Mouse (Mus musculus) brain, embryonic 14.5 days (tissue): Measurements from ENCODE around the gene Smyd5.
"Not testable (repeated sequence)": the region's sequence is repeated elsewhere in the genome, so short reads cannot be mapped to it uniquely, and the experiment has no call there.

Source experiments
- CTCF ChIP-seq: fragments of 200-500 bp; IDR thresholded peaks from 2 replicates; pipeline ENCODE4 v1.5.1; 2012; ENCODE audit warnings: inconsistent platforms, mild to moderate bottlenecking, moderate library complexity, borderline replicate concordance; ENCODE audit not compliant: insufficient read depth, insufficient read length; ENCODE audit errors: extremely low read depth
- POLR2A ChIP-seq: fragments of 200-500 bp; IDR thresholded peaks from 2 replicates; pipeline ENCODE4 v1.6.1; 2012; ENCODE audit warnings: mild to moderate bottlenecking, inconsistent platforms, borderline replicate concordance; ENCODE audit not compliant: poor library complexity, insufficient read depth, insufficient read length, severe bottlenecking; ENCODE audit errors: extremely low read depth

DNA sequence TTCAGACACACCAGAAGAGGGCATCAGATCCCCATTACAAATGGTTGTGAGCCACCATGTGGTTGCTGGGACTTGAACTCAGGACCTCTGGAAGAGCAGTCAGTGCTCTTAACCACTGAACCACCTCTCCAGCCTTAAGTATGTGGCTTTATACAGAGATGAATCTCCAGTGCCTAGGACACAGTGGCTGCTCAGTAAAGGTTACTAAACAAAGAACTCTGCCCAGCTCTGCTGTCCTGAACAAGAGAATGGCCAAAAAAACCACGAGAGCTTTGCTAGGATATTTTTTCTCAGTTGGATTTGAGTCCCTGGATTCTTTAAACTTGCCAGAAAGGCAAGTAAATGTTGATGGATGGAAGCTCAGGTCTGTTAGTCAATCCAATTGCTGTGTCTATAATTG lies 18.4 kb downstream of the Smyd5 start:
- TF ChIP-seq POLR2A, CTCF: not testable (repeated sequence)
